Mouse (Mus musculus) liver, postnatal 0 days (tissue): ENCODE data around the gene Lpcat3. TPM values are rescaled to one million over a fixed set of nuclear protein-coding genes. Genes with fewer than 3 reads are reported as not detected.
A peak's percentile ranks its signal among the peaks of the same experiment; 100 is the strongest.

Experiments used
- ATAC-seq: fragments of 200-750 bp; cut with Nextera tagmentation; 2 replicates; pipeline ENCODE4 v1.8.0; 2017; ENCODE audit warnings: mild to moderate bottlenecking, moderate library complexity
- DNase-seq: peaks from one replicate; pipeline ENCODE4 v3.0.0-alpha.2; 2016
- H3K27ac ChIP-seq: fragments of 300-500 bp; sonication (generic); 2 replicates; pipeline ENCODE4 v1.5.1; 2014; ENCODE audit warnings: antibody characterized with exemption, moderate library complexity, mild to moderate bottlenecking, low read depth
- H3K27me3 ChIP-seq: fragments of 300-500 bp; sonication (generic); 2 replicates; pipeline ENCODE4 v1.6.1; 2014; ENCODE audit warnings: low read length, control low read depth, mixed read lengths; ENCODE audit not compliant: insufficient read depth
- H3K36me3 ChIP-seq: fragments of 300-500 bp; sonication (generic); replicated peaks from 2 replicates; pipeline ENCODE4 v1.6.1; 2014; ENCODE audit warnings: mild to moderate bottlenecking, control low read depth, low read length, moderate library complexity, mixed read lengths; ENCODE audit not compliant: insufficient read depth
- H3K4me1 ChIP-seq: fragments of 300-500 bp; sonication (generic); 2 replicates; pipeline ENCODE4 v1.6.1; 2014; ENCODE audit warnings: antibody characterized with exemption, mild to moderate bottlenecking, control low read depth; ENCODE audit not compliant: insufficient read depth
- H3K4me2 ChIP-seq: fragments of 300-500 bp; sonication (generic); 2 replicates; pipeline ENCODE4 v1.6.1; 2014; ENCODE audit warnings: low read depth, mild to moderate bottlenecking, low read length, moderate library complexity, mixed read lengths
- H3K4me3 ChIP-seq: fragments of 300-500 bp; sonication (generic); 2 replicates; pipeline ENCODE4 v1.5.1; 2014; ENCODE audit warnings: low read depth, low read length
- H3K9ac ChIP-seq: fragments of 300-500 bp; sonication (generic); replicated peaks from 2 replicates; pipeline ENCODE4 v1.6.1; 2014; ENCODE audit warnings: mild to moderate bottlenecking, moderate library complexity
- H3K9me3 ChIP-seq: fragments of 300-500 bp; sonication (generic); 2 replicates; pipeline ENCODE4 v1.6.1; 2016; ENCODE audit warnings: mild to moderate bottlenecking, control low read depth, low read length, mixed read lengths
- CTCF ChIP-seq: sonication (generic); IDR thresholded peaks from 2 replicates; pipeline ENCODE4 v1.5.1; 2016; ENCODE audit warnings: antibody characterized with exemption, low read depth
- EP300 ChIP-seq: IDR thresholded peaks from 2 replicates; pipeline ENCODE4 v1.6.1; 2016; ENCODE audit warnings: antibody characterized with exemption, low read depth, mild to moderate bottlenecking
- WGBS: fragments of 180-500 bp; shearing (Covaris S2); extraction: QIAGEN DNeasy Blood & Tissue Kit; methylation state at CpG from one replicate; pipeline ENCODE4 v1.1.7; 2014; ENCODE audit not compliant: insufficient replicate concordance; 5-methylcytosine and 5-hydroxymethylcytosine counted together
- polyA plus RNA-seq: library from polyadenylated mRNA; unstranded; fragments of >200 nt; fragmentation: Nextera tagmentation; extraction: Ambion mirVana; gene quantifications from 2 replicates; pipeline ENCODE4 v1.2.1, GENCODE M21; 2015

Lpcat3 gene
- polyA plus RNA-seq, 1 experiment from 2014 or later = 68.7 TPM

DNA sequence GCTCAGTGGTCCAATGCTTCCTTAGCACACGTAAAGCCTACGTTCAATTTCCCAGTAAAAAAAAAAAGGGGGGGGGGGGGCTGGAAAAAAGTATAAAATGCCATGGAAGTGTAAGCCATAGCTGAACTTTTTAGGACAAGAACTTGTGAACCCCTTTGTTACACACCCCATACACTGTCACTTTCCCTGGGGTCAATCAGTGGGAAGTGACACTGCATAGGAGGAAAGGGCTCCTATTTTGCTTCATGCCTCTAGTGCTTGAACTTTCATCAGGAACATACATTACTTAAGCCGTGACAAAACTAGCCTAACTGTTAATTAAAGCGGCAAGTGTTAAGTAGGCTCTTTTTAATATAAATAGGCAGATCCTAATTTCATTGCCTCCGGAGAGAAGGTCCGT, 832 bp upstream of the Lpcat3 start:
- no peaks in the 10 kb centered on the region for H3K27me3 ChIP-seq
- WGBS = 32% methylated on average over 6 of the region's 6 CpGs
- H3K36me3 ChIP-seq = peaks cover 11% of the 10 kb centered on the region
- TF ChIP-seq CTCF (no peak), EP300 (no peak)
- no peaks in the 10 kb centered on the region for H3K9me3 ChIP-seq
- peak overlapping the region; percentile 54 for H3K9ac ChIP-seq
- DNase-seq = no peak
- H3K27ac ChIP-seq = peak overlapping the region; percentile 88
- ATAC-seq = no peak
- H3K4me1 ChIP-seq = peaks cover 15% of the 10 kb centered on the region
- peak overlapping the region; percentile 90 for H3K4me2 ChIP-seq
- peak overlapping the region; percentile 78 for H3K4me3 ChIP-seq

DNA sequence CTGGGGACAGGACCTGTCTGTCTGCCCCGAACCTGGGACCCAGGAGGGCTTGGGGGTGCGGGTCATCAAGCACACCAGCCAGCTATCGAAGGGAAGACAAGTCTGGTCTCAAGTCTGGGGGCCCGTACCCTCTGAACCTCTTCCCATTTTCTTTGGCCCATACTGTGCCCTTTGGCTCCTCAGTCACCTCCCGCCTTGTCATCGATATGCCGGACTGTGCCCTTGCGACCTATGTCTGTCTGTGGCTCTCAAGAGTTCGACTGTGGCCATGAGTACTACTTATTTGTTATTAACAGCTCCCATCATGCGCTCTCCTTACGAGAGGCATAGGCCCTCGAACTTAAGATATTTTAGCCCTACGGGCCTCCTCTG, 583 bp downstream of the Lpcat3 start:
- peak overlapping the region; percentile 91 for H3K9ac ChIP-seq
- ATAC-seq = peak; percentile 3
- H3K4me2 ChIP-seq = peak overlapping the region; percentile 90
- peak overlapping the region; percentile 78 for H3K4me3 ChIP-seq
- H3K27ac ChIP-seq = peak overlapping the region; percentile 88
- DNase-seq = no peak
- 10% methylated on average over 13 of the region's 13 CpGs for WGBS
- H3K9me3 ChIP-seq = no peaks in the 10 kb centered on the region
- no peaks in the 10 kb centered on the region for H3K27me3 ChIP-seq
- TF ChIP-seq EP300 = no peak
- TF ChIP-seq CTCF = no peak
- H3K36me3 ChIP-seq = peaks cover 11% of the 10 kb centered on the region
- peaks cover 15% of the 10 kb centered on the region for H3K4me1 ChIP-seq

DNA sequence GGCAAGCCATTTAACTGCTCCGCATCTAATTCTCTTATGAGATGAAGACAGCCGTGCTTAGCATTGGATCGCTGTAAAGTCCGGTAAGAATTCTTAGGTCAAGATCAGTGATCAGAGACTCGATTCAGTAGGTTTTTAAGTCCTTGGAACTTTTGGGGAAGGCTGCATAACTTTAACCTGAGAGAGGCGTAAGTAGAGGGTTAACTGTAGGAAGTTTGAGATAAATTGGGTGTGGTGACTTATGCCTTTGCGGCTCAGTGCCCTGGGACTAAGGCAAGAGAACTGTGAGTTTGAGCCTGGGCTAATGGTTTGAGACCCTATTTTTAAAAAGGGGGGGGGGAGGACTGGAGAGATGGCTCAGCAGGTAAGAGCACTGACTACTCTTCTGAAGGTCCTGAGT, 1.4 kb downstream of the Lpcat3 start:
- DNase-seq = no peak
- peak overlapping the region; percentile 91 for H3K9ac ChIP-seq
- no peak for ATAC-seq
- peak overlapping the region; percentile 78 for H3K4me3 ChIP-seq
- peak overlapping the region; percentile 41; the same call in 1 of the 2 replicates for H3K27ac ChIP-seq
- H3K36me3 ChIP-seq = peaks cover 12% of the 10 kb centered on the region
- peak overlapping the region; percentile 90 for H3K4me2 ChIP-seq
- H3K9me3 ChIP-seq = no peaks in the 10 kb centered on the region
- H3K27me3 ChIP-seq = no peaks in the 10 kb centered on the region
- 58% methylated on average over 7 of the region's 7 CpGs for WGBS
- H3K4me1 ChIP-seq = peaks cover 19% of the 10 kb centered on the region
- TF ChIP-seq EP300 = no peak
- no peak for TF ChIP-seq CTCF

DNA sequence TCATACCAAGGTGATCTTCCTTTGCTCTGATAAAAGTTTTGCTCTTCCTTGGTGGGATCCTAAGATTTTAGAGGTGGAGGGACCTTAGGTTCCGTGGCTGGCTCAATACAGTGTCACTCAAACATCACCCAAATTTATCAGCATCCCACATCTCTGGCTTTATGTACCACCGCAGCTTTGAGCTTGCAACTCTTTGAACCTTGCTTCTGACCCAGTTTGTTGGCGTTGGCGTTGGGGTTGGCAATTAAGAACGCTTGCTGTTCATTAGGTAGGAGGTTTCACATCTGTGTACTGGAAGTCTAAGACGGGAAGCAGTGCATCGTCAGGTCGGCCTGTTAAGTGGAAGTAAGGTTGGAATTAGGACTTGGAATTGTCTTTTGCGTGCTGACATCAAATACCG, 2.2 kb downstream of the Lpcat3 start:
- peaks cover 21% of the 10 kb centered on the region for H3K4me1 ChIP-seq
- H3K27me3 ChIP-seq = no peaks in the 10 kb centered on the region
- H3K9ac ChIP-seq = no peak overlapping the region
- H3K4me3 ChIP-seq = 0 out of 2 replicates have a peak overlapping the region, but pooled peaks have one; percentile 78
- ATAC-seq (no peak), DNase-seq (no peak)
- H3K4me2 ChIP-seq = peak overlapping the region; percentile 90
- H3K9me3 ChIP-seq = no peaks in the 10 kb centered on the region
- WGBS = 84% methylated on average over 10 of the region's 10 CpGs
- peaks cover 15% of the 10 kb centered on the region for H3K36me3 ChIP-seq
- no peak for TF ChIP-seq CTCF
- no peak for TF ChIP-seq EP300
- no peak overlapping the region for H3K27ac ChIP-seq

DNA sequence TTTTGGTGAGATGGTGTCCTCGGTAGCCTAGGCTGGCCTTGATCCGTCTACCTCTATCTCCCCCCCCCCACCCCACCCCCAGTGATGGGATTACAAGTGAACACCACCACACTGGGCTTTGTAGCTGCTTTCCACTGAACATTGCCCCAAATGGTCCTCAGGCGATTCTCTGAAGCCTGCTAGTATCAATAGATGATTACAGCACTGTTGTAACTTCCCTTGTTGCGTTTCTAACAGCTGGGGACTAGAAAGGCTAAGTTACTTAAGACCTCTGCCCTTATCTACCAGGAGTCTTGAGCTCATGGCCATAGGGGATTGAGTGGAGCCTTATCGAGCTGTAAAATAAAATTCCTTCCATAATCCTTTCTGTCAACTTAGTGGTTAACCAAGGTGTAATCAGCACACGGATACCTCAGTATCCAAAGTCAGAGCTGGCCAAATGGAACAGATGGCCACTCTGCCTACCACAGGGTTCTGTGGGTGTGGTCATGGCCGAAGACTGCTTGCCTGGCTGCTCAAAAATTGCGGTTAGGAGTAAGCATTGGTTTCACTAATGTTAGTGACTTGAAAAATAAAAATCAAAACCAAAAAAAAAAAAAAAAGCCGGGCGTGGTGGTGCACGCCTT, 6.5 kb downstream of the Lpcat3 start:
- no peak for DNase-seq

DNA sequence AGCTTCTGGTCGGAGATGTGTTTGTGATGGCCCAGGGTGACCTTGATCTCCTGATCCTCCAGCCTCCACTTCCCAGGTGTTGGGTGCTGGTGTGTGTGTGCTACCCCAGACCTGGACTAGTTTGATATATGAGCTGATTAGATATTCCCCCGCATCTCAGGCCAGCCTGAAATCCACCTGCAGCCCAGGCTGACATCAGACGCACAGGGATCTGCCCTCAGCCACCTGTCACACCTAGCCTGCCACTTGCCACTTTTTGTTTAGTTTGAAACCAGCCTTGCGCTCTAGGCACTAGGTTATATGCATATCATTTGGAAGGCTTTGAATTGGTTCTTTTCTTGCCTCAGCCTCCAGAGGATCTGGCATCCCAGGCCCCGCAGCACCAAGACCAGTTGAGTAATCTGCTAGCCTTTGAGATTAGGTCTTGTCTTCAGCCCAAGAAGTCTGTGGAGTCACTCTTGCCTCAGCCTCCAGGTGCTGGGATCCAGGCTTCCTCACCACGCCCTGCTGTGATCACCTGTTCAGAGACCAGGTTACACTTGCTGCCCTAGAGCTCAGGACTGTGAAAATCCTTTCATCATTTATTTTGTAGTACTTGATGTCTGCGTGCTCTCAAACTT, 7.6 kb downstream of the Lpcat3 start:
- TF ChIP-seq EP300 = no peak
- no peak for TF ChIP-seq CTCF
- H3K27ac ChIP-seq = no peak overlapping the region

More for the DNA sequence above, 6.5 kb downstream of the Lpcat3 start:
- 83% methylated on average over 11 of the region's 11 CpGs for WGBS
- no peaks in the 10 kb centered on the region for H3K27me3 ChIP-seq
- ATAC-seq = no peak
- H3K9me3 ChIP-seq = no peaks in the 10 kb centered on the region
- peaks cover 18% of the 10 kb centered on the region for H3K4me1 ChIP-seq
- H3K9ac ChIP-seq = no peak overlapping the region
- no peak overlapping the region for H3K4me2 ChIP-seq
- no peak overlapping the region for H3K27ac ChIP-seq
- no peak overlapping the region for H3K4me3 ChIP-seq
- H3K36me3 ChIP-seq = peaks cover 33% of the 10 kb centered on the region
- TF ChIP-seq CTCF (no peak), EP300 (no peak)

More for the DNA sequence above, 7.6 kb downstream of the Lpcat3 start:
- WGBS = 82% methylated on average over 7 of the region's 7 CpGs
- H3K36me3 ChIP-seq = peaks cover 33% of the 10 kb centered on the region
- peaks cover 12% of the 10 kb centered on the region for H3K4me1 ChIP-seq
- ATAC-seq = no peak
- no peak overlapping the region for H3K9ac ChIP-seq
- no peaks in the 10 kb centered on the region for H3K9me3 ChIP-seq
- H3K4me2 ChIP-seq = no peak overlapping the region
- no peaks in the 10 kb centered on the region for H3K27me3 ChIP-seq
- H3K4me3 ChIP-seq = no peak overlapping the region
- no peak for DNase-seq
